Mouse (Mus musculus): Measurements from ENCODE around the gene Kcnt1. TPM values are rescaled to one million over a fixed set of nuclear protein-coding genes. Genes with fewer than 3 reads are reported as not detected.
A peak's percentile ranks its signal among the peaks of the same experiment; 100 is the strongest.

Gene Kcnt1
- polyA plus RNA-seq, 1 experiment from 2014 or later: 0.47 TPM

GRCm38 (mm10) chr2:25862696-25863270, 751 bp upstream of the Kcnt1 start:
- H3K9ac ChIP-seq (ENCODE audit: low read depth, low read length): no peak overlapping the region
- H3K36me3 ChIP-seq (ENCODE audit: control insufficient read depth, insufficient read depth, low read length): no peaks in the 10 kb centered on the region
- H3K4me1 ChIP-seq (ENCODE audit: control insufficient read depth, insufficient read depth, low read length): peaks cover 11% of the 10 kb centered on the region
- H3K4me2 ChIP-seq (ENCODE audit: low read depth, low read length): peak overlapping the region; percentile 90
- no peak overlapping the region for H3K27ac ChIP-seq (replicated peaks; ENCODE audit: low read depth, low read length)
- H3K4me3 ChIP-seq (ENCODE audit: low read depth, low read length): no peak overlapping the region
- WGBS: 61% methylated on average over 5 of the region's 5 CpGs
- ATAC-seq (ENCODE audit: low read depth) (no peak), DNase-seq (ENCODE audit: low spot score) (no peak)
- H3K9me3 ChIP-seq (ENCODE audit: control insufficient read depth, low read length): no peaks in the 10 kb centered on the region
- H3K27me3 ChIP-seq (replicated peaks; ENCODE audit: control insufficient read depth, insufficient read depth, low read length): peaks cover 21% of the 10 kb centered on the region

GRCm38 (mm10) chr2:25864230-25864629, 696 bp downstream of the Kcnt1 start:
- Histone ChIP-seq H3K9ac (ENCODE audit: low read depth, low read length) (no peak overlapping the region), H3K27me3 (replicated peaks; ENCODE audit: control insufficient read depth, insufficient read depth, low read length) (peaks cover 21% of the 10 kb centered on the region), H3K36me3 (ENCODE audit: control insufficient read depth, insufficient read depth, low read length) (no peaks in the 10 kb centered on the region), H3K4me3 (ENCODE audit: low read depth, low read length) (peak overlapping the region; percentile 41), H3K4me2 (ENCODE audit: low read depth, low read length) (peak overlapping the region; percentile 90), H3K27ac (replicated peaks; ENCODE audit: low read depth, low read length) (no peak overlapping the region), H3K4me1 (ENCODE audit: control insufficient read depth, insufficient read depth, low read length) (peaks cover 11% of the 10 kb centered on the region), H3K9me3 (ENCODE audit: control insufficient read depth, low read length) (no peaks in the 10 kb centered on the region)
- DNase-seq (ENCODE audit: low spot score): no peak
- ATAC-seq (ENCODE audit: low read depth): no peak
- 5% methylated on average over 17 of the region's 18 CpGs for WGBS

- H3K4me1 ChIP-seq (ENCODE audit: control insufficient read depth, insufficient read depth, low read length): peaks cover 11% of the 10 kb centered on the region
- H3K27me3 ChIP-seq (replicated peaks; ENCODE audit: control insufficient read depth, insufficient read depth, low read length): peaks cover 21% of the 10 kb centered on the region
- H3K9me3 ChIP-seq (ENCODE audit: control insufficient read depth, low read length): no peaks in the 10 kb centered on the region
- peak; percentile 67 for DNase-seq (ENCODE audit: low spot score)
- no peak overlapping the region for H3K4me2 ChIP-seq (ENCODE audit: low read depth, low read length)
- 2% methylated on average over 4 of the region's 4 CpGs for WGBS
- no peak overlapping the region for H3K9ac ChIP-seq (ENCODE audit: low read depth, low read length)
- ATAC-seq (ENCODE audit: low read depth): no peak
- H3K27ac ChIP-seq (replicated peaks; ENCODE audit: low read depth, low read length): no peak overlapping the region
- H3K4me3 ChIP-seq (ENCODE audit: low read depth, low read length): no peak overlapping the region
- H3K36me3 ChIP-seq (ENCODE audit: control insufficient read depth, insufficient read depth, low read length): no peaks in the 10 kb centered on the region
These were observed 1.9 kb downstream of the Kcnt1 start for GRCm38 (mm10) chr2:25865412-25865811.

- Histone ChIP-seq H3K9me3 (ENCODE audit: control insufficient read depth, low read length) (no peaks in the 10 kb centered on the region), H3K4me2 (ENCODE audit: low read depth, low read length) (no peak overlapping the region), H3K9ac (ENCODE audit: low read depth, low read length) (no peak overlapping the region), H3K36me3 (ENCODE audit: control insufficient read depth, insufficient read depth, low read length) (no peaks in the 10 kb centered on the region), H3K27me3 (replicated peaks; ENCODE audit: control insufficient read depth, insufficient read depth, low read length) (peaks cover 21% of the 10 kb centered on the region), H3K27ac (replicated peaks; ENCODE audit: low read depth, low read length) (no peak overlapping the region), H3K4me3 (ENCODE audit: low read depth, low read length) (no peak overlapping the region), H3K4me1 (ENCODE audit: control insufficient read depth, insufficient read depth, low read length) (peaks cover 11% of the 10 kb centered on the region)
- 63% methylated on average over 4 of the region's 5 CpGs for WGBS
- DNase-seq (ENCODE audit: low spot score) (no peak), ATAC-seq (ENCODE audit: low read depth) (no peak)
These were observed 3.1 kb downstream of the Kcnt1 start for GRCm38 (mm10) chr2:25866656-25867055.

- Histone ChIP-seq H3K4me1 (ENCODE audit: control insufficient read depth, insufficient read depth, low read length) (no peaks in the 10 kb centered on the region), H3K27ac (replicated peaks; ENCODE audit: low read depth, low read length) (no peak overlapping the region), H3K36me3 (ENCODE audit: control insufficient read depth, insufficient read depth, low read length) (no peaks in the 10 kb centered on the region), H3K9me3 (ENCODE audit: control insufficient read depth, low read length) (0 out of 2 replicates have a peak, but pooled peaks cover 3% of the 10 kb centered on the region), H3K9ac (ENCODE audit: low read depth, low read length) (peak overlapping the region; percentile 56; the same call in 1 of the 2 replicates), H3K4me3 (ENCODE audit: low read depth, low read length) (peak overlapping the region; percentile 41), H3K27me3 (replicated peaks; ENCODE audit: control insufficient read depth, insufficient read depth, low read length) (peaks cover 36% of the 10 kb centered on the region), H3K4me2 (ENCODE audit: low read depth, low read length) (peak overlapping the region; percentile 56)
- no peak for ATAC-seq (ENCODE audit: low read depth)
- 24% methylated on average over 7 of the region's 7 CpGs for WGBS
- DNase-seq (ENCODE audit: low spot score): no peak
These were observed 13.8 kb downstream of the Kcnt1 start for GRCm38 (mm10) chr2:25877250-25877735.

DNA sequence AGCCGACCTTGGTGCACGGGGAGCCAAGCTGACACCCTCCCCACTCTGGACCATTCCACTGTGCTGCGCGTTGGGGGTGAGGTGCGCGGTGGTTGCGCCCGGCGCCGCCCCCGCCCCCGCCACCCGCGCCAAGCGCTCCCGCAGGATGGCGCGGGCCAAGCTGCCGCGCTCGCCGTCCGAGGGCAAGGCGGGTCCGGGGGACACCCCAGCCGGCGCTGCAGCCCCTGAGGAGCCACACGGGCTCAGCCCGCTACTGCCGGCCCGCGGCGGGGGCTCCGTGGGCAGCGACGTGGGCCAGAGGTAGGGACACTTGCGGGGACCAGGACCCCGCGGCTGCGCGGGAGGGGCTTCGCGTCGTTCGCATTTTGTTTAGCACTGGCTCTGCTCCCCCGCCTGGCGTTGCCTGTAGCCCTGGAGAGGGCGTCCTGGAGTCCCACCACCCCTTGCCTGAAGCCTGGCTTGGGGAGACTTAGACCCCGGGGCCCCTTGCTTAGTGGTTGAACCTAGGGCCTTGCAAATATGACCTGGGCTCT, 14.3 kb downstream of the Kcnt1 start:
- Histone ChIP-seq H3K36me3 (ENCODE audit: control insufficient read depth, insufficient read depth, low read length) (no peaks in the 10 kb centered on the region), H3K27ac (replicated peaks; ENCODE audit: low read depth, low read length) (no peak overlapping the region), H3K4me3 (ENCODE audit: low read depth, low read length) (peak overlapping the region; percentile 41), H3K9me3 (ENCODE audit: control insufficient read depth, low read length) (0 out of 2 replicates have a peak, but pooled peaks cover 3% of the 10 kb centered on the region), H3K4me1 (ENCODE audit: control insufficient read depth, insufficient read depth, low read length) (no peaks in the 10 kb centered on the region), H3K4me2 (ENCODE audit: low read depth, low read length) (peak overlapping the region; percentile 56), H3K27me3 (replicated peaks; ENCODE audit: control insufficient read depth, insufficient read depth, low read length) (peaks cover 36% of the 10 kb centered on the region), H3K9ac (ENCODE audit: low read depth, low read length) (peak overlapping the region; percentile 56)
- 3% methylated on average over 34 of the region's 49 CpGs for WGBS
- DNase-seq (ENCODE audit: low spot score): no peak
- no peak for ATAC-seq (ENCODE audit: low read depth)

DNA sequence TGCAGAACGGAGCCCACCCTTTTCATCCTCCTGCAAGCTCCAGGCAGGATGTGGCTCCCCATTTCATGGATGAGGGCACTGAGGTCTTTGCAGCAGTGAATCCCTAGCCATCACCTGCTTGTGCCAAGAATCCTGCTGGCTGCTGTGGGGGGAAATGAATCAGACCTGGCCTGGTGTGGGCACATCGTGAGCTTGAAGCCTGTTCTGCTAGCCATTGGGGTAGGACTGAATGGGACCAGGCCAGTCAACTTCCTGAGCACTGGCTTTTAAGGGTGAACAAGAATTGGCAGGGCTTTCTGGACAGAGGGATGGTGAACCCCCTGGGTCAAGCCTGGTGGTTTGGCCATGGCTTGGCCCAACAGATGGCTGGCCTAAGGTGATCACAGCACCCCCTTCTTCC, 15.0 kb downstream of the Kcnt1 start:
- WGBS: 76% methylated on average over 2 of the region's 2 CpGs
- DNase-seq (ENCODE audit: low spot score): no peak
- no peak overlapping the region for H3K27ac ChIP-seq (replicated peaks; ENCODE audit: low read depth, low read length)
- no peak overlapping the region for H3K9ac ChIP-seq (ENCODE audit: low read depth, low read length)
- 0 out of 2 replicates have a peak, but pooled peaks cover 3% of the 10 kb centered on the region for H3K9me3 ChIP-seq (ENCODE audit: control insufficient read depth, low read length)
- no peak overlapping the region for H3K4me2 ChIP-seq (ENCODE audit: low read depth, low read length)
- no peaks in the 10 kb centered on the region for H3K36me3 ChIP-seq (ENCODE audit: control insufficient read depth, insufficient read depth, low read length)
- ATAC-seq (ENCODE audit: low read depth): no peak
- no peak overlapping the region for H3K4me3 ChIP-seq (ENCODE audit: low read depth, low read length)
- peaks cover 36% of the 10 kb centered on the region for H3K27me3 ChIP-seq (replicated peaks; ENCODE audit: control insufficient read depth, insufficient read depth, low read length)
- no peaks in the 10 kb centered on the region for H3K4me1 ChIP-seq (ENCODE audit: control insufficient read depth, insufficient read depth, low read length)

DNA sequence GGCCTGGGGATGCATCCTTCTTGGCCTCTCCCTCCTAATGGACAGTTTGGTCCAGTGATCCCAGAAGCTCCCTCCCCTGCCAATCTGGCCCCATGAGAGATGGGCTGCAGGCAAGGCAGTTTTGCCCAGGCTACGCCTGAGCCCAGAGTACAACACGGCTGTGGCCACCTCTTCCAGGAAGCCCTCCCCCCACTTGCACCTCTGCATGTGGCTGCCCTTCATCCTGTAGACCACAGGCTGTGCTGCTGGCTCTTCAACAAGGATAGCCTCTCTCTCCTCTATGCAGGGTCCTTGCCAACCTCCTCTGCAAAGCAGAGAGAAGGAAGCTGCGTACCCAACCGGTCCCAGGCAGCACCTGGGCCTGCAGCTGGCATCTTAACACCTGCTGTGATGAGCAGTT, 15.5 kb downstream of the Kcnt1 start:
- WGBS: 72% methylated on average over 4 of the region's 4 CpGs
- no peak overlapping the region for H3K9ac ChIP-seq (ENCODE audit: low read depth, low read length)
- DNase-seq (ENCODE audit: low spot score) (no peak), ATAC-seq (ENCODE audit: low read depth) (no peak)
- H3K4me2 ChIP-seq (ENCODE audit: low read depth, low read length): no peak overlapping the region
- H3K9me3 ChIP-seq (ENCODE audit: control insufficient read depth, low read length): 0 out of 2 replicates have a peak, but pooled peaks cover 3% of the 10 kb centered on the region
- no peaks in the 10 kb centered on the region for H3K36me3 ChIP-seq (ENCODE audit: control insufficient read depth, insufficient read depth, low read length)
- peaks cover 34% of the 10 kb centered on the region for H3K27me3 ChIP-seq (replicated peaks; ENCODE audit: control insufficient read depth, insufficient read depth, low read length)
- no peak overlapping the region for H3K4me3 ChIP-seq (ENCODE audit: low read depth, low read length)
- H3K4me1 ChIP-seq (ENCODE audit: control insufficient read depth, insufficient read depth, low read length): no peaks in the 10 kb centered on the region
- no peak overlapping the region for H3K27ac ChIP-seq (replicated peaks; ENCODE audit: low read depth, low read length)

- DNase-seq (ENCODE audit: low spot score): no peak
- WGBS: 32% methylated on average over 1 of the region's 1 CpGs
These were observed 18.7 kb downstream of the Kcnt1 start for GRCm38 (mm10) chr2:25882276-25882675.

More at GRCm38 (mm10) chr2:25882276-25882675, 18.7 kb downstream of the Kcnt1 start:
- no peaks in the 10 kb centered on the region for H3K9me3 ChIP-seq (ENCODE audit: control insufficient read depth, low read length)
- ATAC-seq (ENCODE audit: low read depth): no peak
- H3K4me3 ChIP-seq (ENCODE audit: low read depth, low read length): no peak overlapping the region
- H3K4me2 ChIP-seq (ENCODE audit: low read depth, low read length): no peak overlapping the region
- no peak overlapping the region for H3K27ac ChIP-seq (replicated peaks; ENCODE audit: low read depth, low read length)
- H3K9ac ChIP-seq (ENCODE audit: low read depth, low read length): no peak overlapping the region
- H3K36me3 ChIP-seq (ENCODE audit: control insufficient read depth, insufficient read depth, low read length): no peaks in the 10 kb centered on the region
- no peaks in the 10 kb centered on the region for H3K4me1 ChIP-seq (ENCODE audit: control insufficient read depth, insufficient read depth, low read length)
- H3K27me3 ChIP-seq (replicated peaks; ENCODE audit: control insufficient read depth, insufficient read depth, low read length): peaks cover 21% of the 10 kb centered on the region

Measured in embryonic facial prominence, embryonic 14.5 days (tissue).